Mouse (Mus musculus): ENCODE data around the gene Wdfy4. TPM values are rescaled to one million over a fixed set of nuclear protein-coding genes. Genes with fewer than 3 reads are reported as not detected.

Gene Wdfy4
- total RNA-seq, 2 experiments from 2014 or later: 2.6 to 2.9 TPM

DNA sequence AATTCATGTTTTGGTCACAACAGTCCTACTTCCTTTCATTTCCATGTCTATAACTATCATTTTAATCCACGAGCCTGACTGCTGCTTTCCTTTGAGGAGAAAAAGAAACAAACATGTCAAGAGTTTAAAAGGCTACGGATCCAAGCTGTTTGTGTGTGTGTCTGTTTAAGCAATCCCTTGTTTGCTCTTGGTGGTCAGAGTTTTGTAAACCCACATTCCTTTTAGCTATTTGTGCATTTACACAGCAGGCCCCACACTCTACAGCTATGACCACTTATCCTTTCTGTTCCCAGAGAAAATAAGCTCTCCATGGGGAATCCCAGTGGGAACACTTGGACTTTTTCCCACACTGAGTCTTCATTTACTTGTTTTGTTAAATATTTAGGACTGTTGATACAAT lies 269.9 kb downstream of the Wdfy4 start:
- DNase-seq (ENCODE audit: low spot score in 2 of 2): peak in 1 of 2 experiments; percentile 13
- intact Hi-C loops (cut with DNase I): no loop called here

GRCm38 (mm10) chr14:32911187-32911586 lies 274.1 kb downstream of the Wdfy4 start:
- intact Hi-C loops (cut with DNase I): no loop called here
- no peak for DNase-seq (ENCODE audit: low spot score in 2 of 2)

Other genes starting within 250 kb of the Wdfy4 start
- under 1 TPM; 0.48 to 0.85 TPM for gene Lrrc18, start 194.1 kb downstream of the Wdfy4 start, total RNA-seq (2021)
- 10 to 100 TPM in 1 of 2 experiments, 1 to 10 TPM in 1; 8.4 to 11.3 TPM for gene Arhgap22, start 28.5 kb upstream of the Wdfy4 start, total RNA-seq (2021)